Mouse (Mus musculus): Measurements from ENCODE around the gene Fam184a. TPM values are rescaled to one million over a fixed set of nuclear protein-coding genes. Genes with fewer than 3 reads are reported as not detected.

Gene Fam184a
- polyA plus RNA-seq, 2 experiments, result 0.11 to 0.21 TPM

GRCm38 (mm10) chr10:53687888-53688287 is 63.0 kb downstream of the Fam184a start:
- ATAC-seq (ENCODE audit: insufficient read depth) (no peak), DNase-seq (ENCODE audit: low read depth in 3 of 3, low spot score in 3 of 3) (no peak)
- H3K4me3 ChIP-seq (ENCODE audit: insufficient read depth in 1 of 2, low read depth in 2 of 2, low read length in 2 of 2), result no peak overlapping the region
- no peak for TF ChIP-seq CTCF (IDR thresholded peaks at IDR 0.05; ENCODE audit: low read depth)
- H3K9ac ChIP-seq (replicated peaks), result no peak overlapping the region
- H3K27me3 ChIP-seq (ENCODE audit: control insufficient read depth, insufficient read depth, low read length), result no peaks in the 10 kb centered on the region
- no peak overlapping the region for H3K4me2 ChIP-seq (ENCODE audit: low read depth)
- H3K9me3 ChIP-seq (ENCODE audit: control insufficient read depth, low read length), result no peaks in the 10 kb centered on the region
- H3K4me1 ChIP-seq (replicated peaks; ENCODE audit: control insufficient read depth in 2 of 2, insufficient read depth in 2 of 2, low read length in 1 of 2), result no peaks in the 10 kb centered on the region
- H3K27ac ChIP-seq, result no peak overlapping the region
- H3K36me3 ChIP-seq (replicated peaks; ENCODE audit: control insufficient read depth, insufficient read depth, low read depth), result no peaks in the 10 kb centered on the region
- 40% methylated on average over 5 of the region's 5 CpGs for WGBS (ENCODE audit: insufficient replicate concordance)

- Histone ChIP-seq H3K27me3 (ENCODE audit: control insufficient read depth, insufficient read depth, low read length) (no peaks in the 10 kb centered on the region), H3K4me1 (replicated peaks; ENCODE audit: control insufficient read depth in 2 of 2, insufficient read depth in 2 of 2, low read length in 1 of 2) (no peaks in the 10 kb centered on the region), H3K9ac (replicated peaks) (no peak overlapping the region), H3K4me2 (ENCODE audit: low read depth) (no peak overlapping the region), H3K36me3 (replicated peaks; ENCODE audit: control insufficient read depth, insufficient read depth, low read depth) (no peaks in the 10 kb centered on the region), H3K27ac (no peak overlapping the region), H3K4me3 (ENCODE audit: insufficient read depth in 1 of 2, low read depth in 2 of 2, low read length in 2 of 2) (no peak overlapping the region), H3K9me3 (ENCODE audit: control insufficient read depth, low read length) (no peaks in the 10 kb centered on the region)
- 33% methylated on average over 3 of the region's 3 CpGs for WGBS (ENCODE audit: insufficient replicate concordance)
- no peak for DNase-seq (ENCODE audit: low read depth in 3 of 3, low spot score in 3 of 3)
- no peak for ATAC-seq (ENCODE audit: insufficient read depth)
- TF ChIP-seq CTCF (IDR thresholded peaks at IDR 0.05; ENCODE audit: low read depth) (no peak), EP300 (IDR thresholded peaks at IDR 0.05; ENCODE audit: low read depth) (no peak)
These were observed 65.1 kb downstream of the Fam184a start for GRCm38 (mm10) chr10:53685806-53686205.

- DNase-seq (ENCODE audit: low read depth in 3 of 3, low spot score in 3 of 3) (no peak), ATAC-seq (ENCODE audit: insufficient read depth) (no peak)
- H3K9me3 ChIP-seq (ENCODE audit: control insufficient read depth, low read length), result no peaks in the 10 kb centered on the region
- no peaks in the 10 kb centered on the region for H3K27me3 ChIP-seq (ENCODE audit: control insufficient read depth, insufficient read depth, low read length)
- H3K4me1 ChIP-seq (replicated peaks; ENCODE audit: control insufficient read depth in 2 of 2, insufficient read depth in 2 of 2, low read length in 1 of 2), result no peaks in the 10 kb centered on the region
- no peak overlapping the region for H3K4me3 ChIP-seq (ENCODE audit: insufficient read depth in 1 of 2, low read depth in 2 of 2, low read length in 2 of 2)
- TF ChIP-seq EP300 (IDR thresholded peaks at IDR 0.05; ENCODE audit: low read depth) (no peak), CTCF (IDR thresholded peaks at IDR 0.05; ENCODE audit: low read depth) (no peak)
- H3K36me3 ChIP-seq (replicated peaks; ENCODE audit: control insufficient read depth, insufficient read depth, low read depth), result no peaks in the 10 kb centered on the region
- 59% methylated on average over 5 of the region's 5 CpGs for WGBS (ENCODE audit: insufficient replicate concordance)
- H3K27ac ChIP-seq, result no peak overlapping the region
- no peak overlapping the region for H3K4me2 ChIP-seq (ENCODE audit: low read depth)
- H3K9ac ChIP-seq (replicated peaks), result no peak overlapping the region
These were observed 67.7 kb downstream of the Fam184a start for GRCm38 (mm10) chr10:53683226-53683625.

GRCm38 (mm10) chr10:53679690-53680557 is 71.0 kb downstream of the Fam184a start:
- Histone ChIP-seq H3K27ac (no peak overlapping the region), H3K9me3 (ENCODE audit: control insufficient read depth, low read length) (no peaks in the 10 kb centered on the region), H3K4me3 (ENCODE audit: insufficient read depth in 1 of 2, low read depth in 2 of 2, low read length in 2 of 2) (no peak overlapping the region), H3K27me3 (ENCODE audit: control insufficient read depth, insufficient read depth, low read length) (no peaks in the 10 kb centered on the region), H3K4me2 (ENCODE audit: low read depth) (no peak overlapping the region), H3K4me1 (replicated peaks; ENCODE audit: control insufficient read depth in 2 of 2, insufficient read depth in 2 of 2, low read length in 1 of 2) (no peaks in the 10 kb centered on the region), H3K9ac (replicated peaks) (no peak overlapping the region), H3K36me3 (replicated peaks; ENCODE audit: control insufficient read depth, insufficient read depth, low read depth) (no peaks in the 10 kb centered on the region)
- no peak for TF ChIP-seq CTCF (IDR thresholded peaks at IDR 0.05; ENCODE audit: low read depth)
- no peak for TF ChIP-seq EP300 (IDR thresholded peaks at IDR 0.05; ENCODE audit: low read depth)
- ATAC-seq (ENCODE audit: insufficient read depth) (no peak), DNase-seq (ENCODE audit: low read depth in 3 of 3, low spot score in 3 of 3) (no peak)
- 60% methylated on average over 6 of the region's 6 CpGs for WGBS (ENCODE audit: insufficient replicate concordance)

GRCm38 (mm10) chr10:53661788-53662187 is 89.1 kb downstream of the Fam184a start:
- no peak overlapping the region for H3K4me2 ChIP-seq (ENCODE audit: low read depth)
- DNase-seq (ENCODE audit: low read depth in 3 of 3, low spot score in 3 of 3) (no peak), ATAC-seq (ENCODE audit: insufficient read depth) (no peak)
- TF ChIP-seq EP300 (IDR thresholded peaks at IDR 0.05; ENCODE audit: low read depth) (no peak), CTCF (IDR thresholded peaks at IDR 0.05; ENCODE audit: low read depth) (no peak)
- no peaks in the 10 kb centered on the region for H3K27me3 ChIP-seq (ENCODE audit: control insufficient read depth, insufficient read depth, low read length)
- no peak overlapping the region for H3K9ac ChIP-seq (replicated peaks)
- 72% methylated on average over 4 of the region's 4 CpGs for WGBS (ENCODE audit: insufficient replicate concordance)
- no peaks in the 10 kb centered on the region for H3K36me3 ChIP-seq (replicated peaks; ENCODE audit: control insufficient read depth, insufficient read depth, low read depth)
- H3K27ac ChIP-seq, result no peak overlapping the region
- no peaks in the 10 kb centered on the region for H3K9me3 ChIP-seq (ENCODE audit: control insufficient read depth, low read length)
- no peaks in the 10 kb centered on the region for H3K4me1 ChIP-seq (replicated peaks; ENCODE audit: control insufficient read depth in 2 of 2, insufficient read depth in 2 of 2, low read length in 1 of 2)
- no peak overlapping the region for H3K4me3 ChIP-seq (ENCODE audit: insufficient read depth in 1 of 2, low read depth in 2 of 2, low read length in 2 of 2)
